Mouse (Mus musculus) megakaryocyte progenitor cell, adult 5-6 weeks (primary cell): ENCODE results near the gene Olfr868. TPM values are rescaled to one million over a fixed set of nuclear protein-coding genes. Genes with fewer than 3 reads are reported as not detected.

Source experiments
- ATAC-seq: replicated peaks from 2 replicates; pipeline ENCODE4 v1.8.0; 2016; ENCODE audit warnings: mild to moderate bottlenecking, moderate TSS enrichment, inconsistent platforms; ENCODE audit not compliant: poor library complexity
- total RNA-seq, 2 experiments: library from RNA; stranded (forward) in 1 of 2; stranded (reverse) in 1 of 2; fragments of 157-497, 149-512 nt in 1 of 2; fragments of 200-1000 nt in 1 of 2; gene quantifications; 2 replicates each; pipeline versions ENCODE4 v1.2.3 to v1.2.4; 2015 to 2017

Olfr868 gene
- total RNA-seq (2015) (not detected in 2 replicates), total RNA-seq (2017) (not detected in 2 replicates)

GRCm38 (mm10) chr9:20098326-20098725, at the start of gene Olfr868:
Olfr868 (plus strand) TSS chr9:20098626.
- no peak for ATAC-seq

- no peak for ATAC-seq
Measured at GRCm38 (mm10) chr9:20057462-20057861, 41.0 kb upstream of the Olfr868 start, which contains the start of gene Olfr867. Olfr867 (minus strand) TSS chr9:20057562.

DNA sequence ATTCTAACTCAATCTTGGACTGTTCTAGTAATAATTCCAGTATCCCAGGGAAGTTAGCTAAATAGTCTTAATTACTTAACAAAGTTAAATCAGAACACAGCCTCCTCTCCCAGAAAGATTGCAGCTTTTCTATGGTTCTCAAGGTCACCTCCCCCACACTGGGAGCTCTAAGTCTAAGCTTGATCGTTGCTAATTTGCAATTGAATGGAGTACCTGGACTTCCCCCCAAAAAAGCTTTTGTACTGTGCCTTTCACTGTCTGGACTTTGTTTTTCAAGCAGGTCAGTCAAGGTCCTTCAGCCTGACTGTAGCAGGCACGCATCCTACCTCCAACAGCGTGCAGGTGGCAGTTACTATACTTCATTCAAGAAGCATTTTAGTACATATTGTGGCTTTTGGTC, 28.2 kb upstream of the Olfr868 start:
- ATAC-seq = no peak

DNA sequence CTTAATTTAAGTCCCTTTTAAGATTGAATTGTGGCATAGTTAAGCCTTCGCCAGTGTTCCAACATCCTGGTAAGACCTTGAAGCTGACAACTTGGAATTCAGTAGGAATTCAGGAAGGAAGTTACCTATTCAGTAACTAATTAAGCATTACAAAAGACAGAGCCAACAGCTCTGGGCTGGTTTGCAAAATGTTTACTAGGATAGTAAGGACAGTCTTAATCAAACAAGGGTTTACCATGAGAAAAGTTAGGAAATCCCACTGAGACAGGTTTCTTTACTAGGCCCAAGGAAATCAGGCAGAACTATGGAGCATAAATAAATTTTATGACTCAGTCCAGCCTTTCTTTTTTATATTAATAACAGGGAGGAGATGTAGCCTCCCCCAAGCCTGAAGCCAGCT, 27.1 kb upstream of the Olfr868 start:
- ATAC-seq = no peak

GRCm38 (mm10) chr9:20073523-20074177, 24.8 kb upstream of the Olfr868 start:
- no peak for ATAC-seq

GRCm38 (mm10) chr9:20128709-20129108, 30.3 kb downstream of the Olfr868 start, which contains the start of gene Olfr869:
Olfr869 (plus strand) TSS chr9:20129009.
- ATAC-seq = no peak

DNA sequence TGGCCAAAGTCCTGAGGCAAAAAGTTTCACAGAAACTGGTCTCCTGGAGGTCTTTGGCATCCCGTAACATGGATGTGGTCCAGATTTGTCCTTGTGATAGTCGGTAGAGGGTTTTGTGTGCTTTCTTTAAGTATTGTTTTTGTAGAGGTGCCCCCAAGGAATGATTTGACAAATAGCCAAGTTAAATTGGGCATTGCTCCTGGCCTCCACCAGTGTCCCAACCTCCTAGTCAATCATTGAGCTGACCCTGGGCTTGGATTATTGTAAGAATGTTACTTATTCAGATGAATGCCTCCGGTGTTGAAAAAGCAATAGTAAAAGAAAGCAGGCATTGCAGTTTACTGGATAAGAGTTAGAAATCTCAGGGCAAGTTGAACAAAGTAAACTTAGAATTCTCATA, 51.3 kb downstream of the Olfr868 start:
- no peak for ATAC-seq

Other genes with a start within 250 kb of the Olfr868 start
- gene Olfr860, start 248.9 kb upstream of the Olfr868 start, total RNA-seq (2015) = not detected in 2 replicates
- not detected in 2 replicates for gene Olfr860, start 248.9 kb upstream of the Olfr868 start, total RNA-seq (2017)
- gene Olfr862, start 210.6 kb upstream of the Olfr868 start, total RNA-seq (2015) = not detected in 2 replicates
- gene Olfr862, start 210.6 kb upstream of the Olfr868 start, total RNA-seq (2017) = not detected in 2 replicates
- gene Olfr77, start 181.8 kb upstream of the Olfr868 start, total RNA-seq (2015) = 0.02 TPM in 1 of 2 replicates, not detected in the other
- gene Olfr77, start 181.8 kb upstream of the Olfr868 start, total RNA-seq (2017) = 0.21 and 0.37 TPM in 2 replicates
- not detected in 2 replicates for gene Olfr866, start 70.6 kb upstream of the Olfr868 start, total RNA-seq (2015)
- gene Olfr866, start 70.6 kb upstream of the Olfr868 start, total RNA-seq (2017) = not detected in 2 replicates
- gene Olfr867, start 41.1 kb upstream of the Olfr868 start, total RNA-seq (2015) = not detected in 2 replicates
- not detected in 2 replicates for gene Olfr867, start 41.1 kb upstream of the Olfr868 start, total RNA-seq (2017)
- not detected in 2 replicates for gene Olfr869, start 30.4 kb downstream of the Olfr868 start, total RNA-seq (2015)
- gene Olfr869, start 30.4 kb downstream of the Olfr868 start, total RNA-seq (2017) = not detected in 2 replicates
- gene Olfr870, start 75.4 kb downstream of the Olfr868 start, total RNA-seq (2015) = not detected in 2 replicates
- not detected in 2 replicates for gene Olfr870, start 75.4 kb downstream of the Olfr868 start, total RNA-seq (2017)
- gene Olfr871, start 113.6 kb downstream of the Olfr868 start, total RNA-seq (2015) = not detected in 2 replicates
- gene Olfr871, start 113.6 kb downstream of the Olfr868 start, total RNA-seq (2017) = not detected in 2 replicates
- gene Olfr872, start 138.5 kb downstream of the Olfr868 start, total RNA-seq (2015) = not detected in 2 replicates
- gene Olfr872, start 138.5 kb downstream of the Olfr868 start, total RNA-seq (2017) = not detected in 2 replicates
- not detected in 2 replicates for gene Olfr39, start 183.7 kb downstream of the Olfr868 start, total RNA-seq (2015)
- gene Olfr39, start 183.7 kb downstream of the Olfr868 start, total RNA-seq (2017) = not detected in 2 replicates
- gene Olfr873, start 199.9 kb downstream of the Olfr868 start, total RNA-seq (2015) = not detected in 2 replicates
- gene Olfr873, start 199.9 kb downstream of the Olfr868 start, total RNA-seq (2017) = not detected in 2 replicates
- gene Olfr18, start 237.5 kb downstream of the Olfr868 start, total RNA-seq (2015) = not detected in 2 replicates
- gene Olfr18, start 237.5 kb downstream of the Olfr868 start, total RNA-seq (2017) = not detected in 2 replicates